Mouse (Mus musculus) gastrocnemius, adult 2 months (tissue): ENCODE measurements around the gene Kcnip1. TPM values are rescaled to one million over a fixed set of nuclear protein-coding genes. Genes with fewer than 3 reads are reported as not detected.

Experiments used
- DNase-seq: peaks from one replicate; pipeline ENCODE4 v3.0.0; 2022
- H3K27ac ChIP-seq: fragments of 200-600 bp; 2 replicates; pipeline ENCODE4 v1.8.1; 2022; ENCODE audit warnings: mild to moderate bottlenecking
- H3K4me3 ChIP-seq: fragments of 200-600 bp; 2 replicates; pipeline ENCODE4 v1.8.1; 2022; ENCODE audit warnings: mild to moderate bottlenecking, moderate library complexity
- CTCF ChIP-seq: fragments of 200-600 bp; IDR thresholded peaks from 2 replicates; pipeline ENCODE4 v1.8.1; 2022; ENCODE audit warnings: antibody characterized with exemption, mild to moderate bottlenecking, moderate library complexity
- intact Hi-C: fragments of 180-260 bp; cut with DNase I; formaldehyde crosslinking; loops from one replicate; pipeline ENCODE4 v1.15.1; 2025
- total RNA-seq, 2 experiments: library from RNA; stranded (reverse); gene quantifications; 2 replicates each; pipeline ENCODE4 v1.2.3; 2021

Kcnip1 gene
- total RNA-seq, 2 experiments from 2014 or later: not detected

GRCm38 (mm10) chr11:33946501-33946900, 46.5 kb downstream of the Kcnip1 start:
- TF ChIP-seq CTCF: no peak
- Histone ChIP-seq H3K27ac (no peak overlapping the region), H3K4me3 (no peak overlapping the region)
- DNase-seq: no peak
- intact Hi-C loops: no loop called here

- no peak overlapping the region for H3K27ac ChIP-seq
- intact Hi-C loops: no loop called here
- DNase-seq: no peak
- no peak for TF ChIP-seq CTCF
- H3K4me3 ChIP-seq: no peak overlapping the region
Observed at GRCm38 (mm10) chr11:33944786-33945328, 48.1 kb downstream of the Kcnip1 start.

- no peak overlapping the region for H3K27ac ChIP-seq
- no peak overlapping the region for H3K4me3 ChIP-seq
- intact Hi-C loops: no loop called here
- DNase-seq: no peak
- TF ChIP-seq CTCF: peak; percentile 33
Observed at GRCm38 (mm10) chr11:33944067-33944785, 48.7 kb downstream of the Kcnip1 start.

- no peak for TF ChIP-seq CTCF
- DNase-seq: no peak
- H3K27ac ChIP-seq: no peak overlapping the region
- intact Hi-C loops: no loop called here
- no peak overlapping the region for H3K4me3 ChIP-seq
Observed at GRCm38 (mm10) chr11:33943565-33943964, 49.4 kb downstream of the Kcnip1 start.

GRCm38 (mm10) chr11:33939456-33940113, 53.4 kb downstream of the Kcnip1 start:
- DNase-seq: no peak
- no peak overlapping the region for H3K27ac ChIP-seq
- no peak overlapping the region for H3K4me3 ChIP-seq
- intact Hi-C loops: no loop called here
- TF ChIP-seq CTCF: no peak

GRCm38 (mm10) chr11:33938561-33939274, 54.2 kb downstream of the Kcnip1 start:
- no peak overlapping the region for H3K4me3 ChIP-seq
- no peak overlapping the region for H3K27ac ChIP-seq
- no peak for TF ChIP-seq CTCF
- intact Hi-C loops: no loop called here
- DNase-seq: no peak

- no peak for TF ChIP-seq CTCF
Observed at GRCm38 (mm10) chr11:33937641-33938040, 55.3 kb downstream of the Kcnip1 start.

GRCm38 (mm10) chr11:33934286-33934685, 58.7 kb downstream of the Kcnip1 start:
- Histone ChIP-seq H3K27ac (no peak overlapping the region), H3K4me3 (no peak overlapping the region)
- no peak for DNase-seq
- peak; percentile 36; the same call in 1 of the 2 replicates for TF ChIP-seq CTCF
- intact Hi-C loops: no loop called here

More at GRCm38 (mm10) chr11:33937641-33938040, 55.3 kb downstream of the Kcnip1 start:
- DNase-seq: no peak
- intact Hi-C loops: no loop called here
- Histone ChIP-seq H3K27ac (no peak overlapping the region), H3K4me3 (no peak overlapping the region)

GRCm38 (mm10) chr11:33932386-33933111, 60.4 kb downstream of the Kcnip1 start:
- H3K4me3 ChIP-seq: peak overlapping the region; percentile 54
- DNase-seq: no peak
- intact Hi-C loops: no loop called here
- no peak overlapping the region for H3K27ac ChIP-seq
- TF ChIP-seq CTCF: no peak

- intact Hi-C loops: no loop called here
- no peak overlapping the region for H3K27ac ChIP-seq
- no peak for TF ChIP-seq CTCF
- H3K4me3 ChIP-seq: peak overlapping the region; percentile 54
- peak; percentile 50 for DNase-seq
Observed at GRCm38 (mm10) chr11:33931836-33932385, 61.0 kb downstream of the Kcnip1 start.

- H3K4me3 ChIP-seq: no peak overlapping the region
- no peak for TF ChIP-seq CTCF
- intact Hi-C loops: no loop called here
- H3K27ac ChIP-seq: no peak overlapping the region
- DNase-seq: no peak
Observed at GRCm38 (mm10) chr11:33929412-33929811, 63.5 kb downstream of the Kcnip1 start.

- H3K27ac ChIP-seq: no peak overlapping the region
- no peak for DNase-seq
- intact Hi-C loops: no loop called here
Observed at GRCm38 (mm10) chr11:33928658-33929057, 64.3 kb downstream of the Kcnip1 start.

More at GRCm38 (mm10) chr11:33928658-33929057, 64.3 kb downstream of the Kcnip1 start:
- TF ChIP-seq CTCF: peak; percentile 65
- H3K4me3 ChIP-seq: no peak overlapping the region
